ENCODE assay signal across 8 mouse cellular contexts in genomic region chr8:126971314-126971664, GRCm38 (mm10). TPM values are rescaled to one million over a fixed set of nuclear protein-coding genes. Genes with fewer than 3 reads are reported as not detected.
DNase-seq lines count a peak whose midpoint lies in the region; ATAC-seq and TF ChIP-seq lines count a peak whose summit lies in the region.

No protein-coding gene starts in this region.

- H3ac ChIP-seq in C2C12 (ENCODE audit: control insufficient read depth, insufficient read length, low read depth): peak overlapping the region; percentile 79

- H3K9me3 ChIP-seq in forebrain, embryonic 10.5 days: no peaks in the 10 kb centered on the region
- H3K9me3 ChIP-seq in liver, embryonic 12.5 days (replicated peaks): no peaks in the 10 kb centered on the region

- TF ChIP-seq POLR2A in heart, adult 2 months (IDR thresholded peaks at IDR 0.05; ENCODE audit: insufficient read depth, low read depth, low read length): no peak

- no peaks in the 10 kb centered on the region for H3K36me3 ChIP-seq in heart, adult 2 months (ENCODE audit: control insufficient read depth, insufficient read depth, low read length)
- peaks cover 29% of the 10 kb centered on the region for H3K36me3 ChIP-seq in C2C12 (ENCODE audit: control insufficient read depth, insufficient read depth)
- H3K36me3 ChIP-seq in forebrain, embryonic 10.5 days (replicated peaks): peaks cover 31% of the 10 kb centered on the region
- H3K36me3 ChIP-seq in liver, embryonic 12.5 days: peaks cover 32% of the 10 kb centered on the region

- H3K4me3 ChIP-seq in heart, adult 2 months: peak overlapping the region; percentile 78
- H3K4me3 ChIP-seq in C2C12 (ENCODE audit: insufficient read depth, poor library complexity, severe bottlenecking): peak overlapping the region; percentile 91
- peak overlapping the region; percentile 99 for H3K4me3 ChIP-seq in forebrain, embryonic 10.5 days
- H3K4me3 ChIP-seq in liver, embryonic 12.5 days: peak overlapping the region; percentile 98

- intact Hi-C loops in heart, adult 2 months (cut with DNase I): loop anchor here (1.0 kb wide), 1 partner anchor 26 kb away; the partner anchor contains the start of gene Tomm20

- DNase-seq in heart, adult 2 months: no peak
- DNase-seq in heart, adult 18-20 months: no peak
- DNase-seq in forebrain, embryonic 10.5 days (ENCODE audit: extremely low spot score, low spot score): no peak
- no peak for DNase-seq in urinary bladder, postnatal 36 days (ENCODE audit: low spot score in 2 of 2)
- DNase-seq in frontal cortex, adult 2 months (ENCODE audit: extremely low spot score in 1 of 2, low spot score in 1 of 2): no peak
- no peak for DNase-seq in cerebellum, postnatal 25 days

- peaks cover 27% of the 10 kb centered on the region for H3K79me3 ChIP-seq in C2C12 (ENCODE audit: low read depth)

- peaks cover 2% of the 10 kb centered on the region for H3K4me1 ChIP-seq in heart, adult 2 months (ENCODE audit: control insufficient read depth, insufficient read depth, low read length)
- H3K4me1 ChIP-seq in forebrain, embryonic 10.5 days: peaks cover 24% of the 10 kb centered on the region
- H3K4me1 ChIP-seq in liver, embryonic 12.5 days: peaks cover 49% of the 10 kb centered on the region

- ATAC-seq in liver, embryonic 12.5 days: peak; percentile 31

- no peaks in the 10 kb centered on the region for H3K79me2 ChIP-seq in heart, adult 2 months (replicated peaks; ENCODE audit: control insufficient read depth, insufficient read depth, low read length)
- H3K79me2 ChIP-seq in C2C12 (ENCODE audit: control insufficient read depth, insufficient read depth): peaks cover 41% of the 10 kb centered on the region

- peak overlapping the region; percentile 62 for H3K27ac ChIP-seq in heart, adult 2 months
- H3K27ac ChIP-seq in forebrain, embryonic 10.5 days: peak overlapping the region; percentile 88
- H3K27ac ChIP-seq in liver, embryonic 12.5 days: peak overlapping the region; percentile 68

- TF ChIP-seq EP300 in heart, adult 2 months (IDR thresholded peaks at IDR 0.05; ENCODE audit: insufficient read depth, low read depth, low read length): no peak

- TF ChIP-seq CTCF in heart, adult 2 months (IDR thresholded peaks at IDR 0.05): no peak
- TF ChIP-seq CTCF in C2C12 (IDR thresholded peaks at IDR 0.05; ENCODE audit: control insufficient read depth, insufficient read depth, insufficient read length): no peak

- 7% methylated on average over 13 of the region's 13 CpGs for WGBS in heart, adult 2 months
- WGBS in forebrain, embryonic 10.5 days: 14% methylated on average over 13 of the region's 13 CpGs
- 12% methylated on average over 13 of the region's 13 CpGs for WGBS in liver, embryonic 12.5 days (ENCODE audit: insufficient replicate concordance)

- H3K4me2 ChIP-seq in liver, embryonic 12.5 days: peak overlapping the region; percentile 87

- H3K27me3 ChIP-seq in heart, adult 2 months (ENCODE audit: control insufficient read depth, insufficient read depth, low read length): no peaks in the 10 kb centered on the region
- no peaks in the 10 kb centered on the region for H3K27me3 ChIP-seq in C2C12 (ENCODE audit: control insufficient read depth, insufficient read depth, insufficient read length)
- peaks cover 2% of the 10 kb centered on the region for H3K27me3 ChIP-seq in forebrain, embryonic 10.5 days (ENCODE audit: poor library complexity, severe bottlenecking)
- peaks cover 4% of the 10 kb centered on the region for H3K27me3 ChIP-seq in liver, embryonic 12.5 days (replicated peaks)

- H3K9ac ChIP-seq in heart, adult 2 months (ENCODE audit: low read depth, low read length): peak overlapping the region; percentile 70
- H3K9ac ChIP-seq in liver, embryonic 12.5 days: peak overlapping the region; percentile 90

TF ChIP-seq in C2C12, 6 proteins besides CTCF, POLR2A, EP300 and RAD21:
- TF ChIP-seq CEBPB (IDR thresholded peaks at IDR 0.05; ENCODE audit: low read depth) (no peak), USF1 (IDR thresholded peaks at IDR 0.05; ENCODE audit: low read depth) (no peak), MYOG (IDR thresholded peaks at IDR 0.05; ENCODE audit: control insufficient read depth, extremely low read depth, insufficient read length) (no peak), MYOD1 (IDR thresholded peaks at IDR 0.05; ENCODE audit: control insufficient read depth, insufficient read length, low read depth) (no peak), FOSL1 (IDR thresholded peaks at IDR 0.05; ENCODE audit: insufficient read depth, low read length, poor library complexity, severe bottlenecking) (no peak), MAX (IDR thresholded peaks at IDR 0.05) (no peak)

RNA-seq across cellular contexts. Expression of gene Rbm34, which starts 0.4 kb away (rescaled TPM):
- 1 to 10 TPM; 2.8 to 4.1 TPM for total RNA-seq in heart, adult 2 months (2021)
- polyA plus RNA-seq in heart, adult 2 months (2012; rRNA removed): 0.90 and 1.2 TPM in 2 replicates
- 1 to 10 TPM; 3.3 to 4.2 TPM for total RNA-seq in heart, adult 18-20 months (2021)
- 7.4 TPM for polyA plus RNA-seq in C2C12 (2012; fragmentation: generic; extraction: Trizol)
- 26.1 and 26.5 TPM in 2 replicates for polyA plus RNA-seq in forebrain, embryonic 10.5 days (2016; fragmentation: Nextera tagmentation; extraction: Ambion mirVana)
- 22.5 and 24.6 TPM in 2 replicates for polyA plus RNA-seq in liver, embryonic 12.5 days (2016; fragmentation: Nextera tagmentation; extraction: Ambion mirVana)
- 9.6 and 11.6 TPM in 2 replicates for polyA plus RNA-seq in frontal cortex, adult 2 months (2012; rRNA removed)

RNA-seq across cellular contexts. Expression of gene Tomm20, which starts 25.6 kb away (rescaled TPM):
- total RNA-seq in heart, adult 2 months (2021): 10 to 100 TPM; 70.1 to 96.2 TPM
- polyA plus RNA-seq in heart, adult 2 months (2012; rRNA removed): 67.8 and 195 TPM in 2 replicates
- 10 to 100 TPM; 93.5 to 97.6 TPM for total RNA-seq in heart, adult 18-20 months (2021)
- polyA plus RNA-seq in C2C12 (2012; fragmentation: generic; extraction: Trizol): 255 TPM
- polyA plus RNA-seq in forebrain, embryonic 10.5 days (2016; fragmentation: Nextera tagmentation; extraction: Ambion mirVana): 294 and 298 TPM in 2 replicates
- 219 and 232 TPM in 2 replicates for polyA plus RNA-seq in liver, embryonic 12.5 days (2016; fragmentation: Nextera tagmentation; extraction: Ambion mirVana)
- polyA plus RNA-seq in frontal cortex, adult 2 months (2012; rRNA removed): 104 and 115 TPM in 2 replicates
